Mouse (Mus musculus) hindbrain, postnatal 0 days (tissue): ENCODE results near the gene Ccdc71. TPM values are rescaled to one million over a fixed set of nuclear protein-coding genes. Genes with fewer than 3 reads are reported as not detected.

Source experiments
- ATAC-seq: fragments of 200-750 bp; cut with Nextera tagmentation; 2 replicates; pipeline ENCODE4 v1.8.0; 2017; ENCODE audit warnings: mild to moderate bottlenecking, moderate TSS enrichment, moderate library complexity
- DNase-seq: peaks from one replicate; pipeline ENCODE4 v3.0.0-alpha.2; 2015; ENCODE audit warnings: low spot score
- H3K27ac ChIP-seq: fragments of 300-500 bp; sonication (generic); 2 replicates; pipeline ENCODE4 v1.5.1; 2014; ENCODE audit warnings: mild to moderate bottlenecking
- H3K27me3 ChIP-seq: fragments of 300-500 bp; sonication (generic); 2 replicates; pipeline ENCODE4 v1.6.1; 2014; ENCODE audit warnings: low read length, mixed read lengths; ENCODE audit not compliant: insufficient read depth
- H3K36me3 ChIP-seq: fragments of 300-500 bp; sonication (generic); 2 replicates; pipeline ENCODE4 v1.6.1; 2014; ENCODE audit warnings: low read length, mixed read lengths; ENCODE audit not compliant: insufficient read depth
- H3K4me1 ChIP-seq: fragments of 300-500 bp; sonication (generic); 2 replicates; pipeline ENCODE4 v1.6.1; 2014; ENCODE audit warnings: antibody characterized with exemption, low read length, mixed read lengths; ENCODE audit not compliant: insufficient read depth
- H3K4me2 ChIP-seq: fragments of 300-500 bp; sonication (generic); 2 replicates; pipeline ENCODE4 v1.6.1; 2014; ENCODE audit warnings: low read depth, mild to moderate bottlenecking, low read length, moderate library complexity, mixed read lengths
- H3K4me3 ChIP-seq: fragments of 300-500 bp; sonication (generic); 2 replicates; pipeline ENCODE4 v1.5.1; 2014; ENCODE audit warnings: low read length
- H3K9ac ChIP-seq: fragments of 300-500 bp; sonication (generic); replicated peaks from 2 replicates; pipeline ENCODE4 v1.6.1; 2014; ENCODE audit warnings: mild to moderate bottlenecking, low read length, moderate library complexity, mixed read lengths
- H3K9me3 ChIP-seq: fragments of 300-500 bp; sonication (generic); 2 replicates; pipeline ENCODE4 v1.6.1; 2016; ENCODE audit warnings: low read length, mixed read lengths
- CTCF ChIP-seq: IDR thresholded peaks from 2 replicates; pipeline ENCODE4 v1.5.1; 2016; ENCODE audit warnings: antibody characterized with exemption, control low read depth, low read depth
- WGBS: fragments of 180-500 bp; shearing (Covaris S2); extraction: QIAGEN DNeasy Blood & Tissue Kit; methylation state at CpG from one replicate; pipeline ENCODE4 v1.1.7; 2014; 5-methylcytosine and 5-hydroxymethylcytosine counted together
- polyA plus RNA-seq: library from polyadenylated mRNA; unstranded; fragments of >200 nt; fragmentation: Nextera tagmentation; extraction: Ambion mirVana; gene quantifications from 2 replicates; pipeline ENCODE4 v1.2.1, GENCODE M21; 2015
- total RNA-seq: library from RNA; depleted of rRNA; stranded (reverse); fragments of >200 nt; gene quantifications from 2 replicates; pipeline ENCODE4 v1.2.3, GENCODE M21; 2014

Gene Ccdc71
- total and polyA plus RNA-seq, 2 experiments from 2014 or later: 37.2 to 55.9 TPM

GRCm38 (mm10) chr9:108463713-108464112 lies 3.4 kb downstream of the Ccdc71 start:
- 97% methylated on average over 9 of the region's 9 CpGs for WGBS
- Histone ChIP-seq H3K4me1 (peaks cover 3% of the 10 kb centered on the region), H3K27ac (no peak overlapping the region), H3K36me3 (peaks cover 19% of the 10 kb centered on the region; the same call in 1 of the 2 replicates), H3K4me3 (no peak overlapping the region), H3K27me3 (no peaks in the 10 kb centered on the region), H3K9ac (no peak overlapping the region), H3K4me2 (no peak overlapping the region), H3K9me3 (no peaks in the 10 kb centered on the region)
- DNase-seq: no peak
- TF ChIP-seq CTCF: no peak
- ATAC-seq: no peak

- Histone ChIP-seq H3K4me3 (no peak overlapping the region), H3K4me2 (no peak overlapping the region), H3K4me1 (peaks cover 2% of the 10 kb centered on the region), H3K27me3 (no peaks in the 10 kb centered on the region), H3K36me3 (peaks cover 19% of the 10 kb centered on the region; the same call in 1 of the 2 replicates), H3K27ac (no peak overlapping the region), H3K9ac (no peak overlapping the region), H3K9me3 (no peaks in the 10 kb centered on the region)
- ATAC-seq (no peak), DNase-seq (no peak)
- 90% methylated on average over 2 of the region's 2 CpGs for WGBS
- TF ChIP-seq CTCF: no peak
Observed at GRCm38 (mm10) chr9:108466219-108466618, 5.9 kb downstream of the Ccdc71 start.

- ATAC-seq (no peak), DNase-seq (no peak)
- Histone ChIP-seq H3K9me3 (no peaks in the 10 kb centered on the region), H3K9ac (no peak overlapping the region), H3K4me2 (no peak overlapping the region), H3K27ac (no peak overlapping the region), H3K4me3 (no peak overlapping the region), H3K4me1 (no peaks in the 10 kb centered on the region), H3K36me3 (peaks cover 4% of the 10 kb centered on the region; the same call in 1 of the 2 replicates), H3K27me3 (no peaks in the 10 kb centered on the region)
- TF ChIP-seq CTCF: no peak
- 84% methylated on average over 5 of the region's 5 CpGs for WGBS
Observed at GRCm38 (mm10) chr9:108469430-108469829, 9.1 kb downstream of the Ccdc71 start.

DNA sequence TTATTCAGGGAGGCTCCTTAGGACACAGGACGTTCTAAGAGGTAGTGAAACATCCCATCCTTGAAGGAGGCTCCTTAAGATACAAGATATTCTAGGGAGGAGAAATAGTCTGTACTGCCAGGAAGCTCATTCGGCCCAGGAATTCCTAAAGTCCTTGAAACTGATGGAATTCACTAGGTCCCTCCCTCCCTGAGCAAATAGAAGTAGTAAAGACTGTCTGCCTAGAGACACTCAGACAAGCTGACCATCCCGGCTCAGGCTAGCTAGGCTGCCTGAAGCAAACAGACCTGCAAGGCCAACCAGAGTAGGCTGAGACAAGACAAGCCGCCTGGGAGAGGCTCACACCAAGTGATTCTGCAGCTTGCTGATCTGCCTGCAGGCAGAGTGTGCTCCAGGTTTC lies 9.5 kb downstream of the Ccdc71 start:
- peaks cover 4% of the 10 kb centered on the region; the same call in 1 of the 2 replicates for H3K36me3 ChIP-seq
- H3K27me3 ChIP-seq: no peaks in the 10 kb centered on the region
- H3K4me1 ChIP-seq: no peaks in the 10 kb centered on the region
- no peak overlapping the region for H3K4me3 ChIP-seq
- 76% methylated on average over 4 of the region's 4 CpGs for WGBS
- H3K9me3 ChIP-seq: no peaks in the 10 kb centered on the region
- no peak overlapping the region for H3K27ac ChIP-seq
- H3K4me2 ChIP-seq: no peak overlapping the region
- H3K9ac ChIP-seq: no peak overlapping the region
- no peak for ATAC-seq
- no peak for DNase-seq
- no peak for TF ChIP-seq CTCF

DNA sequence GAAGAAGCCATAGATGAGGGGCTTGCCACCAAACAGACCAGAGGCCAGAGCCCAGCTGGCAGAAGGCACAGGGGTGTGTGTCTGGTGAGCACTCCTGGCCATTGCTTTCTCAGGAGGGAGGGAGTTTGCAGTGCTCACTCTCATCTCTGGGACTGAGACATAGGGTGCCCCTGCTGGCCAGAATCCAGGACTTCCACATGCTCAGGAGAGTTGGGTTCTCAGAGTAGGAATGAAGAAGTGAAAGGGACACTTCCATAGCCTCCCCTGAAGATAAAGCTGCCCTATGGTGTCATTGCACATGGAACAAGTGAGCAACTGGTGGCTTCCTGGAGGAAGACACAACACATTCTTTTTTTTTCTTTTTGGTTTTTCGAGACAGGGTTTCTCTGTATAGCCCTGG lies 14.2 kb downstream of the Ccdc71 start:
- Histone ChIP-seq H3K36me3 (no peaks in the 10 kb centered on the region), H3K27ac (no peak overlapping the region), H3K4me2 (no peak overlapping the region), H3K9ac (no peak overlapping the region), H3K27me3 (no peaks in the 10 kb centered on the region), H3K4me1 (peaks cover 8% of the 10 kb centered on the region), H3K4me3 (no peak overlapping the region), H3K9me3 (no peaks in the 10 kb centered on the region)
- 25% methylated on average over 1 of the region's 1 CpGs for WGBS
- no peak for TF ChIP-seq CTCF
- DNase-seq: no peak
- no peak for ATAC-seq

DNA sequence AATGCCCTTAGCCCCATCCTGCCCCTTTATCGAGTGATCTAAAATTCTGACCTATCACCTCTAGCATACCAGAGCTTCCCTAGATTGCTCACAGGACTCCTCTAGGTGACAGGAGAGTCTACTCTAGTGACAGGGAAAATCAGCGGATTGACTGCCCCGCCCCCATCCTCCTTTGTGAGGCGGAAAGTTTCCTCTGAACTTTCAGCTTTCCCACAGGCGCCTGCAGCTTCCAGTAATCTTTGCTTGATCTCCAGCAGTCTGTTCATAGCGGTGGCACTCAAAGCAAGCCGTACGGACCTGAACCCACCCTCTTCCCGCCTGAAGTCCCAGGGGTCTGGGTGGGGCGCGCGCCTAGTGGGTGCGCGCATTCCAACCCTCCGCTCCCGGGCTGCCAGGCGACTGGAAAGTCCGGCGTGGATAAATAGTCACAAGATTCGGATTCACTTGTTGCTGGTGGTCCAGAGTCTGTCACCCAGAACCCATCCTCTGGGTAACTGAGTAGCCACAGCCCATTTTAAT lies 18.4 kb downstream of the Ccdc71 start:
- peaks cover 13% of the 10 kb centered on the region for H3K4me1 ChIP-seq
- no peaks in the 10 kb centered on the region for H3K27me3 ChIP-seq
- H3K4me3 ChIP-seq: peak overlapping the region; percentile 40
- DNase-seq (peak; percentile 63), ATAC-seq (peak; percentile 50)
- peak overlapping the region; percentile 48 for H3K9ac ChIP-seq
- peak overlapping the region; percentile 60 for H3K27ac ChIP-seq
- no peaks in the 10 kb centered on the region for H3K9me3 ChIP-seq
- no peaks in the 10 kb centered on the region for H3K36me3 ChIP-seq
- under 1% methylated on average over 20 of the region's 20 CpGs for WGBS
- TF ChIP-seq CTCF: no peak
- peak overlapping the region; percentile 58 for H3K4me2 ChIP-seq

- Histone ChIP-seq H3K4me1 (peaks cover 13% of the 10 kb centered on the region), H3K36me3 (no peaks in the 10 kb centered on the region), H3K27me3 (no peaks in the 10 kb centered on the region), H3K4me2 (peak overlapping the region; percentile 58), H3K27ac (no peak overlapping the region), H3K9ac (0 out of 2 replicates have a peak overlapping the region, but pooled peaks have one; percentile 48), H3K4me3 (0 out of 2 replicates have a peak overlapping the region, but pooled peaks have one; percentile 40), H3K9me3 (no peaks in the 10 kb centered on the region)
- no peak for TF ChIP-seq CTCF
- ATAC-seq (no peak), DNase-seq (no peak)
- 26% methylated on average over 11 of the region's 11 CpGs for WGBS
Observed at GRCm38 (mm10) chr9:108479241-108479640, 18.9 kb downstream of the Ccdc71 start.
